Mouse (Mus musculus): Measurements from ENCODE around the gene Elmo1.

Gene Elmo1

GRCm38 (mm10) chr13:20454357-20454756, 364.0 kb downstream of the Elmo1 start:
- in situ Hi-C loops (cut with MboI, MseI): no loop called here

DNA sequence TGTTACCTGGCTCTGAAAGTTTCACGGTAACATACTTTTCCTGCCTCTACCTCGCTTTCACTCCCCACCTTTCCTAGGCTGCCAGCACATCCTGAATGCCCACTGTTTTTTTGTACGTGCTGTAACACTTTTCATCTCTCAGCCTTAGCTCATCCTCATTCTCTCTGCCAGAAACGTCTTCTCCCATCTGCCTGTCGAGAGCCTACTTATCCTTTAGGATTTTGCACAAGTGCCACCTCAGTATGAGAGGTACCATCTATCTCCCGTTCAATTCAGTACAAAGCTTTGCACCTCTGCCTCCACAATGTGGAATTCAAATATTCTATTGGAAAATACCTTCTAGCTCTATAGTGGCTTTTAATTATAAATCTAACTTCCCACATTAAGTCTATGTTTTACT, 369.7 kb downstream of the Elmo1 start:
- in situ Hi-C loops (cut with MboI, MseI): no loop called here

DNA sequence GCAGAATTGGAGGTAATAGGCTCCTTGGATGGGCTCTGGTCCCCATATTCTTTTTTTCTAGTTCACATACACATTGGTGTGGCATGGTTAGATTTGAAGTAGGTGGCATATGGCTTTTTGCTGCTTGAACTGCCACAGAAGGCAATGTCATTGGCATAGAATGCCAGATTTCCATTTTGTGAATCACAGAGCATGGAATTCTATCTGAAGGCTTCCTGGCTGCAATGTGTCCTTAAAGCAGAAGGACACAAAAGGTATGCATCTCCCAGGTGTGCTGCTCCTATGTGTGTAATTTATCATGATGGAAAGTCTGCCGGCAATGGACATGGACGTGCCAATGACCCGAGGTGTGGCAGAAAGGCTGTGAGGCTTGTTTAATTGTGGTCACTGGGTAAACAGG, 371.2 kb downstream of the Elmo1 start:
- in situ Hi-C loops (cut with MboI, MseI): no loop called here

GRCm38 (mm10) chr13:20464161-20464560, 373.8 kb downstream of the Elmo1 start:
- in situ Hi-C loops (cut with MboI, MseI): no loop called here

DNA sequence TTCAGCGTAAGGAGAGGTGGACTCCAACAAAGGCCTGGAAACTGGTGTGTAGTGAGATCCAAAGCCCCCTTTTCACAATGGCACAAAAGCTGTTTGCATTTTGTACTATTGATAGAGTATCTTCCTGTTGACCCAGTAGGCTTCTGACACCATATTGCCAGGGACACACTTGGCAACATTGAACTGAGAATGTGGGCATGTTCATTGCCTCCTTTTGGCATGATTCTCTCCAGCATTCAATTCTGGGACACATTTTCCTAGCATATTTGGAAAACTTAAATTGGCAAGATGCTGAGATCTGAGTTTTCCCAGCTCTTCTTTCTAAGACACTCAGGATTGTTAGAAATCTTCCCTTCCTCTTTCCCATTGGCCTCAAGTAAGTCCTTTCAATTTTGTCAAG, 377.0 kb downstream of the Elmo1 start:
- in situ Hi-C loops (cut with MboI, MseI): loop anchor here (5.0 kb wide), 1 partner anchor 155 kb away; no protein-coding TSS in a partner anchor

DNA sequence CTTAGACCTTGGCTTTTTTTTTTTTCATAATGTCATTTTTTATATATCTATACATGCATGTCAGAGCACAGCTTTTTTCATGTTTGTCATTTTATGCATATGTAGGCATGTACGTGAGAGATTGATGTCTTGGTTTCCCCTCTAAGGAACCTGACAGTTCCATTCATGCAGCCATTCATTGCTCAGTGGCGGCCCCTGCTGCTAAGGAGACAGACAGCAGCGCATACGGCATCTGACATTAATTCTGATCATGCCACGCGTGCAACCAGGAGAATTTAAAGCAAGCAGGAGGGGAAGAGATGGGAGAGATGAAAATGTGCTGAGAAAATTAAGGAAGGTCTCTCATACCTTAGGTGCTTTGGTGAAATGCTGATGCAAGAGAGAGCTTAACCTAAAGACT, 381.3 kb downstream of the Elmo1 start:
- in situ Hi-C loops (cut with MboI, MseI): no loop called here

DNA sequence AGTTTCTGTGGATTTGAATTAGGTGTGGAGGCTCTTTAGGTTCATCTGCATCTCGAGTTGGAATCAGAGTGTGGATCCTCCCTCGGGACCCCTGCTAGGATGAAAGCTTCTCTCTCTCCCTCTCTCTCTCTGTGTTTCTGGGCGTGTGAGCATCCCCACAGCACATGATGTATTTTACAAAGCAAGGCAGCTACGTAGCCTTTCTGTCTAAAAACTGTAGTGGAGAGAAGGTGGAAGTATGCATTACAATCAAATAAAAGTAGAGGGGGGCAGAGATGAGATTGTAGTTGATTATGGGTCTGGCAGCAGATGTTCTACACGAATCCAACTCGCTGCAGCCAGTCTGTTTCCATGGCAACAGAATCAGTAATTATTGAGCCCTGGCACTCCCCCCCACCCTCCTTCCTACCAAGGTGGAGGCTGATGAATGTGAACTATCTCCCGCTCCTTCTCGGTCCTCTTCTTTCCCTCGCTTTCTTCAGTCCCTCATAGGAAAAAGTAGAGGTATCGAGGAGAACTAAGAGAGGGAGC, 382.0 kb downstream of the Elmo1 start:
- in situ Hi-C loops (cut with MboI, MseI): no loop called here

GRCm38 (mm10) chr13:20472891-20473539, 382.6 kb downstream of the Elmo1 start:
- in situ Hi-C loops (cut with MboI, MseI): no loop called here

DNA sequence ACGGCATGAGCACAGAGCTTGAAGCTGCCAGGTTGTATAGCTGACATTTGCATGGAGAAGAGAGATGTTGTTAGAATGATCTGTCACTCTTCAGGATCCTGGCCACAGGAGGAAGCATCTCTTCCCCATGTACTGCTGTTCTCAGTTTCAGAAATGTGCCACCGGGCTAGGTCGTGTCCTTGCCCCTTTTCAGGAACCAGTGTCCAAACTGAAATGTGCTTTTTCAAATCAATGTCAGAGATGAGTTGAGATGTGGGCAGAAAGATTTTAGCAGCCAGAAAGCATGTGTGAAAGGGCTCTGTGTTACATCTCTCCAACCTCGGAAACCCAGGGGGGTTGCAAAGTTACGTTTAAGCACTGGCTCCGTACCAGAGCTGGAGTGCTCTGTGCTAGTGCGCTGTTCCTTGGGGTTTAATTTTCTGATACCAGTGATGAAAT, 383.3 kb downstream of the Elmo1 start:
- in situ Hi-C loops (cut with MboI, MseI): no loop called here

GRCm38 (mm10) chr13:20474600-20474999, 384.2 kb downstream of the Elmo1 start:
- in situ Hi-C loops (cut with MboI, MseI): no loop called here

GRCm38 (mm10) chr13:20481805-20482204, 391.4 kb downstream of the Elmo1 start:
- in situ Hi-C loops (cut with MboI, MseI): no loop called here

- in situ Hi-C loops (cut with MboI, MseI): no loop called here
These were observed 398.7 kb downstream of the Elmo1 start for GRCm38 (mm10) chr13:20489110-20489509.

DNA sequence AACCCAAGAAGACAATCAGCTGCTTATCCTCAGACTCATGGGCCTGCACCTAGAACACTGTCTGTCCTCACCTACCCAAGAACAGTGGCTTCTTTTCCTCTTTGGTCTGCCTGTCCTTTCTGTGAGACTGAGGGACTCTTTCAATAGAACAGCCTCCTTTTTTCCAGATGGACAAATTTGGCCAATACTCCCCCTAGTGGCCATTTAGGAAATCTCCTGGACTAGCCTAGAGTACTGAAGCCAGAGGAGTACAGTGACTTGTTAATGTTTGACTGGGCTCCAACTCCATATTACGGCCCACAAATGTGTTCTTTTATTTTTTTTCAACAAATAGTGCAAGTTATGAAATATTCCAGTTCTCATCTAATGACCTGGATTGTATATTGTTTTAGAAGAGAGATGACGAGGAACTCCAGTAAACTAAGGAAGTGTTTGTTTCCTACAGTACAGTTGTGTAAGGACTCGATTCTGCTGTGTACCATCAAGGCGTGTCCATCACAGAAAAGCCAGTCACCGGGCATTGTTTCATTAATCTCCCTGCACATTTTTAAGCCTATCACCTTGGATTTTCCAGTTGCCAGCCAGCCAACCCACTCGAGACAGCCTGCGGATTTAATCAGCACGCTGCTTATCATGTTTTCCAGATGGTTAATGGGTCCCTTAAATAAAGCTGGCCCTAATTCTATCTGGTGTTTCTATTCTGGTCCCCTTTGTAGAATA, 399.5 kb downstream of the Elmo1 start:
- in situ Hi-C loops (cut with MboI, MseI): no loop called here

- in situ Hi-C loops (cut with MboI, MseI): no loop called here
These were observed 400.6 kb downstream of the Elmo1 start for GRCm38 (mm10) chr13:20490860-20491594.

DNA sequence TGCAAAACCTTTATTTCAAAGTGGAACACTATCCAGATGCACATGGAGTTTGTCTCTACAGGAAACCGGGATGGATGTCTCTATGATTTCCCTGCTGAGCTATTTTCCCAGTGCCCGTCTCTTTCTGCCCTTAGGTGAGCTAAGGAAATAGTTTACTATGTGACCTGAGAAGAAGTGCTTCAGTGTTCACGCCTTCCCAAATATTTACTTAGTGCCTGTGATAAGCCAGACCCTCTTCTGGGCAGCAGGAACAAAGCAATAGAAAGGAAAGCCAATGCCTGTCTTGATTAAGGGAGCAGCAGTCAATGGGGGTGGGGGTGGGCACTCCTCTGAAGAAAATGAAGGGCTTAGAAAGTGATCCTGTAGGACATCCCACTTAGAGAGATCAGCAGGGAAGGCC, 401.3 kb downstream of the Elmo1 start:
- in situ Hi-C loops (cut with MboI, MseI): no loop called here

DNA sequence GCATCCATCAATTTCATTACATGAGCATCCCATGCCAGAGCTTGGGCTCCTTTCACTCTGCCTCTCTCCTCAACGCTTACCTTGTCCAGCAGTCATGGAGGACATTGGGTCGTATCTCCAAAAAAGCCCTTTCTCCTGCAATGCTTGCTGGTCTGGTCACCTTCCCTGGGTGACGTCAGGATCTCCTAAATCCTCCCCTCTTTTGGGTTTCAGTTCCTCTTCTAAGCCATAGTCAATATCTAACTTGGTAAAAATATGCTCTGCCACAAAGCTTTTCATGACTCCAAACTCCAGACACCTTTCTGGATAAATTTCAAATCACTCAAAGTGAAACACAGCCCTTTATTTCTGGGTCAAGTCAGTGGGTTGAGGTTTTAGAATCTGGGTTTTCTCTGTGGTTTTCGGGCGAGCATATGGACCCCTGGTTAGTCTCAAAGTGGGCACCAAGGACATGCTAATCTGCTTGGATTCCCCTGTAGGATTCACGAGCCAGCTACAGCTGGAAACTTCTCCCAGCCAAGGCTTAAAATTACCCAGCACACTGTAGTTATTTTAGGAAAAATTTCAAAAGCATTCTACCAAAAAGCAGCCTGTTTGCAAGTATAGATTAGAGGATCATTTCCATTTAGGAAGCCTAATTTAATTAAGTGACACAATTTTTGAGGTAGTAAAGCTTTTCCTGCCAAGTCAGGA, 403.8 kb downstream of the Elmo1 start:
- in situ Hi-C loops (cut with MboI, MseI): no loop called here

DNA sequence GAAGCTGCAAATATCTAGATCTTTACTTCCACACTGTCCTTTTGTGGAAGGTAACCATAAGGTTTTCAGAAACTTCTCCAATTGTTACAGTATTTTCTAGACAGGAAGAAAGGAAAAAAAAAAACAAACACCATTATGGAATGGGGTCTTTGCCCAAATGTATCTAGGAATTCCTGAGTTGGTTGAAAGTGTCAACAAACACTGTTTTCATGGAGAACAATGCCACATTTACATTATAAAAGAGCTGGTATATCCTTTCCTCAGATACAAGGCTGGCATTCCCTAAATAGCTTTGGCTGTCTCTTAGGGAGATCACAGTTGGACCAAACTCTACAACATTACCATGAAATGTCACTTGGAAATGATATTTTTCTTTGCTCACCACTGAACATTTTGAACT, 411.5 kb downstream of the Elmo1 start:
- in situ Hi-C loops (cut with MboI, MseI): no loop called here

GRCm38 (mm10) chr13:20503371-20503770, 413.0 kb downstream of the Elmo1 start:
- in situ Hi-C loops (cut with MboI, MseI): no loop called here

- in situ Hi-C loops (cut with MboI, MseI): no loop called here
These were observed 417.2 kb downstream of the Elmo1 start for GRCm38 (mm10) chr13:20507381-20508129.

- in situ Hi-C loops (cut with MboI, MseI): no loop called here
These were observed 420.6 kb downstream of the Elmo1 start for GRCm38 (mm10) chr13:20511026-20511425.

Measured in T-helper 2 cell (primary cell).